Mouse (Mus musculus): ENCODE measurements around the gene Gm14525. TPM values are rescaled to one million over a fixed set of nuclear protein-coding genes. Genes with fewer than 3 reads are reported as not detected.
"Not testable (repeated sequence)": the region's sequence is repeated elsewhere in the genome, so short reads cannot be mapped to it uniquely, and the experiment has no call there.

Gm14525 gene
- total RNA-seq (2021) = not detected

GRCm38 (mm10) chrX:26702538-26702937 is at the start of gene Gm14525:
Gene Gm14525, minus strand, starts transcription at chrX:26702638.
- DNase-seq; intact Hi-C loops (cut with DNase I): not testable (repeated sequence)

Other genes with a start within 250 kb of the Gm14525 start
- gene Slx, start 157.1 kb downstream of the Gm14525 start, total RNA-seq (2021) = not detected
- not detected for gene Gm6121, start 233.1 kb upstream of the Gm14525 start, total RNA-seq (2021)

Data from heart, postnatal 10 days (tissue).